Mouse (Mus musculus): ENCODE data around the gene Faap20. TPM values are rescaled to one million over a fixed set of nuclear protein-coding genes. Genes with fewer than 3 reads are reported as not detected.

The Faap20 gene
- polyA plus RNA-seq, 1 experiment = 30.6 TPM

DNA sequence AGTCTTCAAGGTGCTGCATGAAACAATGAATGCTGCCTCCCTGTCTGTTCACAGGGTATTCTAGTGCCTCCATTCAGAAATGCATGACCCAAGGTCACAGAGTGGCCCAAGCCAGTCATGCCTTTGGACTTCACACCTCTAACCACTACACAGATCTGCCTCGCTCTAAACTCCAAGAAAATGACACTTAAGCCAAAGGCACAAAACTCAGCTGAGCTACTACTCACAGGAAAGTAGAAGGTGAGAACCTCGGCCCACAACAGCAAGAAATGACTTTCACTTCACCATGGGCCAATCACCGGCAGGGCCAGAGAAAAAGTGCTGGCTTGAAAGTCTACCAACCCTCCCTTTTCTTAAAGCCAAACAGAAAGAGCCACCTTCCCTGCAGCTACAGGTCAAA lies 41.8 kb upstream of the Faap20 start:
- Histone ChIP-seq H3K4me3 (ENCODE audit: insufficient read depth, poor library complexity, severe bottlenecking) (no peak overlapping the region), H3K27me3 (ENCODE audit: control insufficient read depth, insufficient read depth, insufficient read length) (no peaks in the 10 kb centered on the region), H3ac (ENCODE audit: control insufficient read depth, insufficient read length, low read depth) (no peak overlapping the region), H3K79me3 (ENCODE audit: low read depth) (peaks cover 99% of the 10 kb centered on the region), H3K79me2 (ENCODE audit: control insufficient read depth, insufficient read depth) (peaks cover 100% of the 10 kb centered on the region), H3K36me3 (ENCODE audit: control insufficient read depth, insufficient read depth) (peaks cover 13% of the 10 kb centered on the region)
- TF ChIP-seq MAX (IDR thresholded peaks at IDR 0.05) (no peak), MYOG (IDR thresholded peaks at IDR 0.05; ENCODE audit: control insufficient read depth, extremely low read depth, insufficient read length) (no peak), USF1 (IDR thresholded peaks at IDR 0.05; ENCODE audit: low read depth) (no peak), MYOD1 (IDR thresholded peaks at IDR 0.05; ENCODE audit: control insufficient read depth, insufficient read length, low read depth) (no peak), CEBPB (IDR thresholded peaks at IDR 0.05; ENCODE audit: low read depth) (no peak), FOSL1 (IDR thresholded peaks at IDR 0.05; ENCODE audit: insufficient read depth, low read length, poor library complexity, severe bottlenecking) (no peak), CTCF (IDR thresholded peaks at IDR 0.05; ENCODE audit: control insufficient read depth, insufficient read depth, insufficient read length) (no peak)

- H3K79me3 ChIP-seq (ENCODE audit: low read depth) = peaks cover 99% of the 10 kb centered on the region
- H3ac ChIP-seq (ENCODE audit: control insufficient read depth, insufficient read length, low read depth) = no peak overlapping the region
- H3K79me2 ChIP-seq (ENCODE audit: control insufficient read depth, insufficient read depth) = peaks cover 100% of the 10 kb centered on the region
- TF ChIP-seq MYOG (IDR thresholded peaks at IDR 0.05; ENCODE audit: control insufficient read depth, extremely low read depth, insufficient read length) = no peak
- TF ChIP-seq MAX (IDR thresholded peaks at IDR 0.05) = no peak
- TF ChIP-seq CTCF (IDR thresholded peaks at IDR 0.05; ENCODE audit: control insufficient read depth, insufficient read depth, insufficient read length) = no peak
- no peak for TF ChIP-seq FOSL1 (IDR thresholded peaks at IDR 0.05; ENCODE audit: insufficient read depth, low read length, poor library complexity, severe bottlenecking)
- no peak for TF ChIP-seq CEBPB (IDR thresholded peaks at IDR 0.05; ENCODE audit: low read depth)
- no peaks in the 10 kb centered on the region for H3K27me3 ChIP-seq (ENCODE audit: control insufficient read depth, insufficient read depth, insufficient read length)
- H3K4me3 ChIP-seq (ENCODE audit: insufficient read depth, poor library complexity, severe bottlenecking) = no peak overlapping the region
- H3K36me3 ChIP-seq (ENCODE audit: control insufficient read depth, insufficient read depth) = peaks cover 13% of the 10 kb centered on the region
Measured at GRCm38 (mm10) chr4:155208613-155209012, 41.0 kb upstream of the Faap20 start.

- H3K36me3 ChIP-seq (ENCODE audit: control insufficient read depth, insufficient read depth) = peaks cover 13% of the 10 kb centered on the region
- no peak overlapping the region for H3ac ChIP-seq (ENCODE audit: control insufficient read depth, insufficient read length, low read depth)
- H3K4me3 ChIP-seq (ENCODE audit: insufficient read depth, poor library complexity, severe bottlenecking) = no peak overlapping the region
- H3K79me3 ChIP-seq (ENCODE audit: low read depth) = peaks cover 99% of the 10 kb centered on the region
- no peaks in the 10 kb centered on the region for H3K27me3 ChIP-seq (ENCODE audit: control insufficient read depth, insufficient read depth, insufficient read length)
- TF ChIP-seq MYOG (IDR thresholded peaks at IDR 0.05; ENCODE audit: control insufficient read depth, extremely low read depth, insufficient read length) (no peak), CEBPB (IDR thresholded peaks at IDR 0.05; ENCODE audit: low read depth) (no peak), MYOD1 (IDR thresholded peaks at IDR 0.05; ENCODE audit: control insufficient read depth, insufficient read length, low read depth) (no peak), USF1 (IDR thresholded peaks at IDR 0.05; ENCODE audit: low read depth) (no peak), MAX (IDR thresholded peaks at IDR 0.05) (no peak), FOSL1 (IDR thresholded peaks at IDR 0.05; ENCODE audit: insufficient read depth, low read length, poor library complexity, severe bottlenecking) (no peak), CTCF (IDR thresholded peaks at IDR 0.05; ENCODE audit: control insufficient read depth, insufficient read depth, insufficient read length) (no peak)
- peaks cover 100% of the 10 kb centered on the region for H3K79me2 ChIP-seq (ENCODE audit: control insufficient read depth, insufficient read depth)
Measured at GRCm38 (mm10) chr4:155209079-155209478, 40.5 kb upstream of the Faap20 start.

DNA sequence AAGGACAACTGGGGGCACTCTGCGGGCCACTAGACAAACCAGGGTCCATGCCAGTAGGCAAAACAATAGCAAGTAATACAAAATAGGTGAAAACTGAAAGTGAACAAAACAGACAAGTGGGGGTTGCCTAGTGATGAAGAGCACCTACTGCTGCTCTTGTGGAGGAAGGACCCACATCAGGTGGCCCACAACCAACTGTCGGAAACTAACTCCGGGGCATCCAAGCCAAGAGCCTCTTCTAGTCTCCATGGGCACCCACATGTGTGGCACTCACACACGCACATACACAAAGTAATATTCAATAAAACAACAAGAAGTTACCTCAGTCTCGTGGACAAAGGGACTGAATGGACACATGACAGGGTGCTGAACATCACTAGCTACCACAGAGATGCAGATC lies 40.1 kb upstream of the Faap20 start:
- TF ChIP-seq USF1 (IDR thresholded peaks at IDR 0.05; ENCODE audit: low read depth) (no peak), CTCF (IDR thresholded peaks at IDR 0.05; ENCODE audit: control insufficient read depth, insufficient read depth, insufficient read length) (no peak), FOSL1 (IDR thresholded peaks at IDR 0.05; ENCODE audit: insufficient read depth, low read length, poor library complexity, severe bottlenecking) (no peak)
- Histone ChIP-seq H3ac (ENCODE audit: control insufficient read depth, insufficient read length, low read depth) (no peak overlapping the region), H3K36me3 (ENCODE audit: control insufficient read depth, insufficient read depth) (peaks cover 13% of the 10 kb centered on the region), H3K4me3 (ENCODE audit: insufficient read depth, poor library complexity, severe bottlenecking) (no peak overlapping the region), H3K79me2 (ENCODE audit: control insufficient read depth, insufficient read depth) (peaks cover 100% of the 10 kb centered on the region), H3K27me3 (ENCODE audit: control insufficient read depth, insufficient read depth, insufficient read length) (no peaks in the 10 kb centered on the region), H3K79me3 (ENCODE audit: low read depth) (peaks cover 99% of the 10 kb centered on the region)

- no peaks in the 10 kb centered on the region for H3K27me3 ChIP-seq (ENCODE audit: control insufficient read depth, insufficient read depth, insufficient read length)
- TF ChIP-seq MAX (IDR thresholded peaks at IDR 0.05) (no peak), MYOD1 (IDR thresholded peaks at IDR 0.05; ENCODE audit: control insufficient read depth, insufficient read length, low read depth) (no peak), CEBPB (IDR thresholded peaks at IDR 0.05; ENCODE audit: low read depth) (no peak), USF1 (IDR thresholded peaks at IDR 0.05; ENCODE audit: low read depth) (no peak), CTCF (IDR thresholded peaks at IDR 0.05; ENCODE audit: control insufficient read depth, insufficient read depth, insufficient read length) (no peak), FOSL1 (IDR thresholded peaks at IDR 0.05; ENCODE audit: insufficient read depth, low read length, poor library complexity, severe bottlenecking) (no peak), MYOG (IDR thresholded peaks at IDR 0.05; ENCODE audit: control insufficient read depth, extremely low read depth, insufficient read length) (no peak)
- no peak overlapping the region for H3ac ChIP-seq (ENCODE audit: control insufficient read depth, insufficient read length, low read depth)
- H3K36me3 ChIP-seq (ENCODE audit: control insufficient read depth, insufficient read depth) = peaks cover 9% of the 10 kb centered on the region
- H3K4me3 ChIP-seq (ENCODE audit: insufficient read depth, poor library complexity, severe bottlenecking) = no peak overlapping the region
- H3K79me2 ChIP-seq (ENCODE audit: control insufficient read depth, insufficient read depth) = peaks cover 100% of the 10 kb centered on the region
- peaks cover 94% of the 10 kb centered on the region for H3K79me3 ChIP-seq (ENCODE audit: low read depth)
Measured at GRCm38 (mm10) chr4:155213052-155213751, 36.4 kb upstream of the Faap20 start.

GRCm38 (mm10) chr4:155213752-155214054 lies 35.9 kb upstream of the Faap20 start:
- Histone ChIP-seq H3ac (ENCODE audit: control insufficient read depth, insufficient read length, low read depth) (no peak overlapping the region), H3K27me3 (ENCODE audit: control insufficient read depth, insufficient read depth, insufficient read length) (no peaks in the 10 kb centered on the region), H3K79me2 (ENCODE audit: control insufficient read depth, insufficient read depth) (peaks cover 100% of the 10 kb centered on the region), H3K4me3 (ENCODE audit: insufficient read depth, poor library complexity, severe bottlenecking) (no peak overlapping the region), H3K36me3 (ENCODE audit: control insufficient read depth, insufficient read depth) (peaks cover 9% of the 10 kb centered on the region), H3K79me3 (ENCODE audit: low read depth) (peaks cover 94% of the 10 kb centered on the region)
- TF ChIP-seq MYOD1 (IDR thresholded peaks at IDR 0.05; ENCODE audit: control insufficient read depth, insufficient read length, low read depth) (no peak), MYOG (IDR thresholded peaks at IDR 0.05; ENCODE audit: control insufficient read depth, extremely low read depth, insufficient read length) (no peak), USF1 (IDR thresholded peaks at IDR 0.05; ENCODE audit: low read depth) (no peak), CTCF (IDR thresholded peaks at IDR 0.05; ENCODE audit: control insufficient read depth, insufficient read depth, insufficient read length) (no peak), FOSL1 (IDR thresholded peaks at IDR 0.05; ENCODE audit: insufficient read depth, low read length, poor library complexity, severe bottlenecking) (no peak), MAX (IDR thresholded peaks at IDR 0.05) (no peak), CEBPB (IDR thresholded peaks at IDR 0.05; ENCODE audit: low read depth) (no peak)
